Mouse (Mus musculus): ENCODE measurements around the gene LTO1. TPM values are rescaled to one million over a fixed set of nuclear protein-coding genes. Genes with fewer than 3 reads are reported as not detected.

Gene LTO1
- polyA plus RNA-seq, 1 experiment from 2014 or later = 17.1 TPM

DNA sequence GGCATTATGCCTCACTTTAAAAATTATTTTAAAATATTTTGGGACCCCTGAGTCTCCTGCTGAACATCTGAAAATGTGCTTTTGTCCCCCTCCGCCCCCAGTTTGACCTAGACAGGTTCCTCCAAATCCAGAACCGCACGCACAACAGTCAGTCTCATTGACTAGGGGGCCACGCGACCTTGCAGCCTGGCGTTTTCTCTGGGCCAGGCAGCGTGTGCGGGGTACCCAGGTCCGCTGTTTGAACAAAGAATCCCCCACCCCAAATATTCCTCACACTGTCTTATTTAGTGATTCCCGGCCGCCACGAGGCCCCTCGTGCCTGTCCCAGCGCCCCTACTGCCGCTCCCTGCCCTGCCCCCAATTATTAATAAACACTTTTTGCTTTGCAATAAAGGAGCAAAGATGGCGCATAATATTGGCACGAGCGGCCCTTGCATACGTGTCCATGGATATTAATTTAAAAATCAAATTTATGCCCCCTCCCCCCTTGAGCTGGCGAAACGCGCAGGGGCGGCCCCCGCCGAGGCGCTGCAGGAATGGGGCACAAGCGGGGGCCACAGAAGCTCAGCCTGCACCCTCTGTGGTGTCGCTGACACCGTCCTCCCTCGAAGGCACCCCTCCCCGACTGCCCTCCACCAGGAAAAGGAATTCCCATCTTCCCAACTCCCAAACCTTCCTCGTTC is 23.9 kb downstream of the LTO1 start:
- Histone ChIP-seq H3K9me3 (ENCODE audit: control insufficient read depth, low read length) (no peaks in the 10 kb centered on the region), H3K27me3 (ENCODE audit: control insufficient read depth, insufficient read depth, low read length) (peaks cover 4% of the 10 kb centered on the region; the same call in 1 of the 2 replicates), H3K4me3 (ENCODE audit: low read depth, low read length) (peak overlapping the region; percentile 62), H3K9ac (ENCODE audit: low read length) (peak overlapping the region; percentile 69), H3K4me2 (replicated peaks; ENCODE audit: low read depth) (peak overlapping the region; percentile 98), H3K36me3 (ENCODE audit: control insufficient read depth, insufficient read depth, low read length) (0 out of 2 replicates have a peak, but pooled peaks cover 4% of the 10 kb centered on the region), H3K27ac (replicated peaks) (peak overlapping the region; percentile 82), H3K4me1 (replicated peaks; ENCODE audit: control insufficient read depth, insufficient read depth) (peaks cover 9% of the 10 kb centered on the region)
- DNase-seq (ENCODE audit: low spot score) (no peak), ATAC-seq (ENCODE audit: low FRiP score, low TSS enrichment) (no peak)
- no peak for TF ChIP-seq CTCF (IDR thresholded peaks at IDR 0.05; ENCODE audit: low read depth)
- no peak for TF ChIP-seq EP300 (optimal IDR thresholded peaks at IDR 0.05)
- 1% methylated on average over 32 of the region's 32 CpGs for WGBS

DNA sequence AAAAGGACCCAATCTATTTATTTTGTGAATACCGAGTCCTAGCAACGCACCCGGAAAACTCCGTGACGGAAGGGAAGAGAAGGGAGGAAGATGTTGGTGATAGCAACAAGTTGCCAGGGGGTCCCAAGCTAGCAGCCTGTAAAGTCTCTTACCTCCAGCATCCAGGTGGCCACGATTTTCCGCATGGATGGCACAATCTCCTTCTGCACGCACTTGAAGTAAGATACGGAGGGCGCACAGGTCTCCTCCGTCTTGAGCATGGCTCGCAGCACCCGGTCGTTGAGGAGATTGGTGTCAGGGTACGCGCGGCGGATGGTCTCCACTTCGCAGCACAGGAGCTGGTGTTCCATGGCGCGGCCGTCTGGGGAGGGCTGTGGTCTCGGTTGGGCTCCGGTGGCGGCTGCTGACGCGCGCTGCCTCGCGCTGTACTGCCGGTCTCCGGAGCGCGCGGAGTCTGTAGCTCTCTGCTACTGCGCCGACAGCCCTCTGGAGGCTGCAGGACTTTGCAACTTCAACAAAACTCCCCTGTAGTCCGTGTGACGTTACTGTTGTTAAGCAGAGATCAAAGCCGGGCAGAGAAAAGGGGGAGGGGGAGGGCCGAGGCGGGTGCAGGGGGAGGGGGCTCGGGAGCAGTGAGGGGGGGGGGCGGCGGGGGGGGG is 24.6 kb downstream of the LTO1 start, which contains the start of gene Ccnd1:
Gene Ccnd1, minus strand, starts transcription at position 582 of the 659 bp plus-strand sequence.
- Histone ChIP-seq H3K9ac (ENCODE audit: low read length) (peak within 1 kb of the TSS; percentile 69), H3K27me3 (ENCODE audit: control insufficient read depth, insufficient read depth, low read length) (peaks cover 4% of the 10 kb centered on the region; the same call in 1 of the 2 replicates), H3K36me3 (ENCODE audit: control insufficient read depth, insufficient read depth, low read length) (0 out of 2 replicates have a peak, but pooled peaks cover 2% of the 10 kb centered on the region), H3K4me3 (ENCODE audit: low read depth, low read length) (peak within 1 kb of the TSS; percentile 62), H3K4me1 (replicated peaks; ENCODE audit: control insufficient read depth, insufficient read depth) (peaks cover 9% of the 10 kb centered on the region), H3K27ac (replicated peaks) (peak within 1 kb of the TSS; percentile 82), H3K9me3 (ENCODE audit: control insufficient read depth, low read length) (no peaks in the 10 kb centered on the region), H3K4me2 (replicated peaks; ENCODE audit: low read depth) (peak within 1 kb of the TSS; percentile 98)
- ATAC-seq (ENCODE audit: low FRiP score, low TSS enrichment) (peak; percentile 58), DNase-seq (ENCODE audit: low spot score) (peak; percentile 77)
- WGBS = under 1% methylated on average over 39 of the region's 45 CpGs
- TF ChIP-seq CTCF (IDR thresholded peaks at IDR 0.05; ENCODE audit: low read depth) (peak; percentile 46), EP300 (optimal IDR thresholded peaks at IDR 0.05) (no peak)

DNA sequence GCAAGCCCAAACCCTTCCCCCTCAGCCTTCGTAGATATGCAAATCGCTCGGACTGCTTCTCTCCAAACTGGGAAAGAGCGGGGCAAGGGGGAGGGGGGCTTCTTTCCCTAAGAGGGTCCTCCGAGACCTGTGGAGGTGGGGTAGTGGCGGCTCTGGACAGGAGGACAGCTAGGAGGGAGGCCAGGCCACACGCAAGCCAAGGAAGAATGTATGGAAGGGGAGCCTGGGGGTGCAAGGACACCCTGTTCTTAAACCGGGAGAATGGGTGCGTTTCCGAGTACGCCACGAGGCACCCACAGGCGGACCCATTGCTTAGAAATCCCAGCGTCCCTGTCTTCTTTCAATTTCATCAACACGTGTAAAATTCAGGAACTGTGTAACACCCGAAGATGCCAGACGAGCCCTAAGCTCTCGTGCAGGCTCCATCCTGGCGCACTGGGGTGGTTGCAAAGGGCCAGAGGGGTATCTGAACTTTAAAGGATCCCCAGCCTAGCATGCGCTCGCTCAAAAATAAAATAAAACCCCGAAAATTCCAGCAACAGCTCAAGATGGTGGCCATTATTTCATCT is 25.2 kb downstream of the LTO1 start:
- H3K27me3 ChIP-seq (ENCODE audit: control insufficient read depth, insufficient read depth, low read length) = peaks cover 4% of the 10 kb centered on the region; the same call in 1 of the 2 replicates
- TF ChIP-seq EP300 (optimal IDR thresholded peaks at IDR 0.05) (no peak), CTCF (IDR thresholded peaks at IDR 0.05; ENCODE audit: low read depth) (no peak)
- ATAC-seq (ENCODE audit: low FRiP score, low TSS enrichment) (no peak), DNase-seq (ENCODE audit: low spot score) (peak; percentile 26)
- peaks cover 9% of the 10 kb centered on the region for H3K4me1 ChIP-seq (replicated peaks; ENCODE audit: control insufficient read depth, insufficient read depth)
- no peaks in the 10 kb centered on the region for H3K9me3 ChIP-seq (ENCODE audit: control insufficient read depth, low read length)
- H3K4me2 ChIP-seq (replicated peaks; ENCODE audit: low read depth) = peak overlapping the region; percentile 98
- peak overlapping the region; percentile 58 for H3K27ac ChIP-seq (replicated peaks)
- peak overlapping the region; percentile 45 for H3K9ac ChIP-seq (ENCODE audit: low read length)
- 2% methylated on average over 19 of the region's 22 CpGs for WGBS
- H3K36me3 ChIP-seq (ENCODE audit: control insufficient read depth, insufficient read depth, low read length) = no peaks in the 10 kb centered on the region
- H3K4me3 ChIP-seq (ENCODE audit: low read depth, low read length) = peak overlapping the region; percentile 62

DNA sequence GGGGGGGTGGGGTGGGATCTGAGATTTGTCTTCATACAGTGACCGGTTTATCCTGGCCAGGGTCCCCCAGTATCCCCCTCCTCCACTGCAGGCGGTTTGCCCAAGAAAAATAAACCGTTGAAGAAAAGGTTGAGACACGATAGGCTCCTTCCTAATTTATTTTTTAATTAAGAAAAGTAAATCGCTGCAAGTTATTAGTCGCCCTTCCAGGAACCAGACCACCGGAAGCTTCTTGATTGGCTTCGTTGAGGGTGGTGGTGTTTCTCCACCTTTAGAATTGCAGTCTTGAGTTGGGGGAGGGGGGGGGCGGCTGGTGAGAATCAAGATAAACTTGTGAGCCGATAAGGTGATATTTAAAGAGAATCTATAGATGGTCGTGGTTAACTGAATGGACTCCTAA is 25.7 kb downstream of the LTO1 start:
- Histone ChIP-seq H3K9ac (ENCODE audit: low read length) (no peak overlapping the region), H3K27me3 (ENCODE audit: control insufficient read depth, insufficient read depth, low read length) (peaks cover 4% of the 10 kb centered on the region; the same call in 1 of the 2 replicates), H3K4me2 (replicated peaks; ENCODE audit: low read depth) (peak overlapping the region; percentile 98), H3K4me3 (ENCODE audit: low read depth, low read length) (peak overlapping the region; percentile 62; the same call in 1 of the 2 replicates), H3K4me1 (replicated peaks; ENCODE audit: control insufficient read depth, insufficient read depth) (peaks cover 9% of the 10 kb centered on the region), H3K9me3 (ENCODE audit: control insufficient read depth, low read length) (no peaks in the 10 kb centered on the region), H3K27ac (replicated peaks) (no peak overlapping the region), H3K36me3 (ENCODE audit: control insufficient read depth, insufficient read depth, low read length) (no peaks in the 10 kb centered on the region)
- DNase-seq (ENCODE audit: low spot score) (no peak), ATAC-seq (ENCODE audit: low FRiP score, low TSS enrichment) (no peak)
- TF ChIP-seq CTCF (IDR thresholded peaks at IDR 0.05; ENCODE audit: low read depth) (no peak), EP300 (optimal IDR thresholded peaks at IDR 0.05) (no peak)
- 7% methylated on average over 11 of the region's 11 CpGs for WGBS

DNA sequence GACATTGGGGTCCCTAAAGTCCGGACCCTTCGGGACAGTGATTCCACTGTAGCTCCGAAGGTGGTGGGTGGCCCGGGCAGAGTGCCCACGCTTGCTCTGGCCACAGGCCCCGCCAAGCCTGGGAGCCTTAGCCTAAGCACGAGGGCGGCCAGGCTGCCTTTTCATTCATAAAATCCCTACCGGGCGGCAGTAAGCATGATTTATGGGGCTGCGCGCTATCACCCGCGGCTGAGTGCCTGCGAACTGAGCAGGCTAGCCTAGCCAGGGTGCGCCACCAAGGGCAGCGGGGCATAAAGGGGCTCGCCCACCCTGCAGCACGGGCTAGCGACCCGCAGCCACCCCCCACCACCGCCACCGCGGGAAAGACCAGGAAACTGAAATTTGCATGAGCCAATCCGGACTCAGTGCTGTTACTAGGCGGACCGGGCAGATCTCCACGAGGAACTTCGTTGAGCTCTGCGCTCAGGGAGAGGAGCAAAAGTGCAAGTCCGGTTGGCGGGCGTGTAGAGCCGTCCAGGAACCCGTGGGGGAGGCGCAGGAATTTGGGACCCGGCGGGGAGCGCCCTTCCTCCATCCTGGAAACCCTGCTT is 26.4 kb downstream of the LTO1 start:
- H3K36me3 ChIP-seq (ENCODE audit: control insufficient read depth, insufficient read depth, low read length) = no peaks in the 10 kb centered on the region
- WGBS = under 1% methylated on average over 39 of the region's 39 CpGs
- H3K9ac ChIP-seq (ENCODE audit: low read length) = peak overlapping the region; percentile 65
- peak; percentile 91 for DNase-seq (ENCODE audit: low spot score)
- H3K27ac ChIP-seq (replicated peaks) = peak overlapping the region; percentile 85
- H3K27me3 ChIP-seq (ENCODE audit: control insufficient read depth, insufficient read depth, low read length) = peaks cover 4% of the 10 kb centered on the region; the same call in 1 of the 2 replicates
- H3K4me3 ChIP-seq (ENCODE audit: low read depth, low read length) = peak overlapping the region; percentile 54
- ATAC-seq (ENCODE audit: low FRiP score, low TSS enrichment) = peak; percentile 79
- peak overlapping the region; percentile 98 for H3K4me2 ChIP-seq (replicated peaks; ENCODE audit: low read depth)
- TF ChIP-seq CTCF (IDR thresholded peaks at IDR 0.05; ENCODE audit: low read depth) (0 out of 2 replicates have a peak, but pooled peaks have one; percentile 2), EP300 (optimal IDR thresholded peaks at IDR 0.05) (no peak)
- peaks cover 9% of the 10 kb centered on the region for H3K4me1 ChIP-seq (replicated peaks; ENCODE audit: control insufficient read depth, insufficient read depth)
- no peaks in the 10 kb centered on the region for H3K9me3 ChIP-seq (ENCODE audit: control insufficient read depth, low read length)

Measured in stomach, postnatal 0 days (tissue).